Mouse (Mus musculus): ENCODE results near the gene Gm10778. TPM values are rescaled to one million over a fixed set of nuclear protein-coding genes. Genes with fewer than 3 reads are reported as not detected.
A peak's percentile ranks its signal among the peaks of the same experiment; 100 is the strongest.
"Not testable (repeated sequence)": the region's sequence is repeated elsewhere in the genome, so short reads cannot be mapped to it uniquely, and the experiment has no call there.

The Gm10778 gene
- total RNA-seq, 2 experiments from 2014 or later, result 1.8 TPM

GRCm38 (mm10) chr10:81638101-81638500, 10.8 kb upstream of the Gm10778 start:
- no peak for TF ChIP-seq CTCF (IDR thresholded peaks at IDR 0.05)

DNA sequence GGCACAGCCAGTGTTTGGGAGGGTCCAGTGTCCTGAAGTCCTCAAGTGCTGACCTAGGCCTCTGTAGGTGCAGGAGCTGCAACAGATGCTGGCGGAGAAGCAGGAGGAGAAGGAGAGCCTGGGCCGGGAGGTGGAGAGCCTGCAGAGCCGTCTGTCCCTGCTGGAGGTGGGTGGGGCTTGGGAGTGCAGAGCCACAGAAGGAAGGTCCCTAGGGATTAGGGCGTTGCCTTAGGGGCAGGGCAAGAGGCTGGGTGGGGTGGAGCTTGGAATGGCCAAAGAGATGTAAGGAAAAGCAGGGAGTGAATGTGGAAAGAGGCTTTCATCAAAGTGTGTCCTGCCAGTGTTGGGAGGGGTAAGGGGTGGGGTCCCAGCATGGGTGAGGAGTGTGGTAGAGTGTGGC, 8.0 kb upstream of the Gm10778 start:
- intact Hi-C loops (cut with DNase I), result loop anchor here (1.0 to 10.0 kb wide), 2 partner anchors 11 to 534 kb away; no protein-coding TSS in a partner anchor
- H3K4me3 ChIP-seq, DNase-seq, H3K27ac ChIP-seq: not testable (repeated sequence)

More at GRCm38 (mm10) chr10:81638101-81638500, 10.8 kb upstream of the Gm10778 start:
- H3K4me3 ChIP-seq, result no peak overlapping the region
- no peak overlapping the region for H3K27ac ChIP-seq
- intact Hi-C loops (cut with DNase I), result no loop called here
- no peak for DNase-seq

DNA sequence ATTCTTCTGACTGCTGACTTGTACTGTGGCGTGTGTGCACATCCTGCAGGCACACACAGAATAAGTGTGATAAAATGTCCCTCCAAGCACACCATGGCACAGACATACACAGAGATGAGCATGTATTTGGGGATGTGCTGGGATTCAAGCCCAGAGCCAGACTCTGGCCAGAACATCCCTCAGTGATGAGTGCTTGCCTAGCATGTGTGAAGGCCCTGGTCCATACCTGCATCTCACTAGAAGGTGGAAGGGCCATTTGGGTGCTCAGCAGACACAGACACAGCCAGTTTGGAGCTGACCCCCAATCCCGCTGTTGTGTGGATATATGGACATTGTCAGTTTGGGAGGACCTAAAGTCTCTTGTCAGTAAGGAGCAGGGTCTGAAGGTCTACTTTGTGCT, 7.3 kb upstream of the Gm10778 start:
- no peak for TF ChIP-seq CTCF (IDR thresholded peaks at IDR 0.05)
- no peak overlapping the region for H3K4me3 ChIP-seq
- intact Hi-C loops (cut with DNase I), result loop anchor here (10.0 kb wide), 1 partner anchor 533 kb away; no protein-coding TSS in a partner anchor
- no peak overlapping the region for H3K27ac ChIP-seq
- no peak for DNase-seq

DNA sequence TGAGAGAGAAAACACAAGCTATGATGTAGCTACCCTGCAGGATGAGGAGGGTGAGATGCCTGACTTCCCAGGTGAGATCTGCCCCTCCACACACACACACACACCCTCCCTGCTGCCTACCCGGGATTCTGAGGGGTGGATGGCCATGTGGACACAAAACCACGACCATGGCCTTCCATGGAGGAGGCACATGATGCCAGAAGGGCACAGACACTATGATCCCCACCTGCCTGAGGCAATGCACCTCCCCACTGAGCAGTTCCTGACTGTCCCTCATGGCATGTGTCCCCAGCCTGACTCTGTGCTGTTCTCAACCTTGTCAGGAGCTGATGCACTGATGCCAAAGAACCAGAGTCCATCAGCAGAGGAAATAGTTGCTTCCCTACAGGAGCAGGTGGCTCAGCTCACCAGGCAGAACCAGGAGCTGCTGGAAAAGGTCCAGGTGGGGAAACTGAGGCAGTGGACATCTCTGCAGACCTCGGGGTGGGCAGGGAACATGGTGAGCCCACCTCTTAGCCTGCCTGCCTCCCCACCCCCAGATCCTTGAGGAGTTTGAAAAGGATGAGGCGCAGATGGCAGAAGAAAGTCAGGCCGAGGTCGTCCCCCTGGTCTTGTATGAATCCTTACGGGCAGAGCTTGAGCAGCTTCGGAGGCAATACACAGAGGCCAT, 6.7 kb upstream of the Gm10778 start:
- TF ChIP-seq CTCF (IDR thresholded peaks at IDR 0.05), result no peak
- peak overlapping the region; percentile 97 for H3K4me3 ChIP-seq
- H3K27ac ChIP-seq, result peak overlapping the region; percentile 96
- no peak for DNase-seq
- intact Hi-C loops (cut with DNase I), result loop anchor here (10.0 kb wide), 1 partner anchor 533 kb away; no protein-coding TSS in a partner anchor

- intact Hi-C loops (cut with DNase I), result loop anchor here (10.0 kb wide), 1 partner anchor 532 kb away; no protein-coding TSS in a partner anchor
- no peak for TF ChIP-seq CTCF (IDR thresholded peaks at IDR 0.05)
- no peak for DNase-seq
- H3K4me3 ChIP-seq, result peak overlapping the region; percentile 97
- peak overlapping the region; percentile 96 for H3K27ac ChIP-seq
These were observed 6.0 kb upstream of the Gm10778 start for GRCm38 (mm10) chr10:81642648-81643448.

GRCm38 (mm10) chr10:81643449-81644055, 5.3 kb upstream of the Gm10778 start:
- peak; percentile 56 for TF ChIP-seq CTCF (IDR thresholded peaks at IDR 0.05)
- peak; percentile 99 for DNase-seq
- Histone ChIP-seq H3K27ac (peak overlapping the region; percentile 96), H3K4me3 (peak overlapping the region; percentile 97)
- intact Hi-C loops (cut with DNase I), result loop anchor here (10.0 kb wide), 1 partner anchor 531 kb away; no protein-coding TSS in a partner anchor

GRCm38 (mm10) chr10:81644162-81644561, 4.7 kb upstream of the Gm10778 start:
- TF ChIP-seq CTCF (IDR thresholded peaks at IDR 0.05), result no peak
- no peak for DNase-seq
- H3K4me3 ChIP-seq, result peak overlapping the region; percentile 97
- intact Hi-C loops (cut with DNase I), result loop anchor here (10.0 kb wide), 1 partner anchor 531 kb away; no protein-coding TSS in a partner anchor
- peak overlapping the region; percentile 96 for H3K27ac ChIP-seq

DNA sequence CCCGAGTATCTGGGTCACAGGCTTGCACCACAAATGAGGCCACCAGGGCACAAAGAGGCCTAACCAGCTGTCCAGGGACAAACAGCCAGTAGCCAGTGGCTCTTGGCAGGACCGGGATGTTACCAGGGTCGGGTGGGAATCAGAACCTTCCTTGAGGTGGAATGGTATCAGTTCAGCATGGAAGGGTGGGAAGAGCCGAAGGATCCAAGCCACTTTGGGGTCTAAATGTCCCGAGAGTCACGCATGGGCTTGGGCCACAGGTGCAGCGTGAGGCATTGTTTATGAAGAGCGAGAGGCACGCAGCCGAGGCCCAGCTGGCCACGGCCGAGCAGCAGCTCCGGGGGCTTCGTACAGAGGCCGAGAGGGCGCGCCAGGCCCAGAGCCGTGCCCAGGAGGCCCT, 4.1 kb upstream of the Gm10778 start:
- DNase-seq, result no peak
- no peak for TF ChIP-seq CTCF (IDR thresholded peaks at IDR 0.05)
- intact Hi-C loops (cut with DNase I), result loop anchor here (10.0 kb wide), 1 partner anchor 530 kb away; no protein-coding TSS in a partner anchor
- Histone ChIP-seq H3K27ac (no peak overlapping the region; the same call in 1 of the 2 replicates), H3K4me3 (no peak overlapping the region)

DNA sequence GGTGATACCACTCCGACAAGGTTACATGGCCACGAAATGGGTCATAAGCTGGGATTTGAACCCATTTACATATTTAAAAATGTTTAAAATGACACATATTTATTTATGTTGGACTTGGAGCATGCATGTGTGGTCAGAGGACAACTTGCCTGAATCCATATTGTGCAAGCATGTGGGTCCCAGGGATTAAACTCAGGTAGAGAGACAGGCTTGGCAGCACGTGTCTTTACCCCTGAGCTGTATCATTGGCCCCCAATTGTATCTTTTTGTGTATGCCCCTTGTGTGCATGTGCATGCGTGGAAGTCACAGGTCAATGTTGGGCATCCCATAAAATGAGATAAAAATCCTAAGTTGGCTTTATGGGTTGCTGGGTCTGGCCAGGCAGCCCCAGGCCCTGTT, 3.5 kb upstream of the Gm10778 start:
- DNase-seq, result no peak
- TF ChIP-seq CTCF (IDR thresholded peaks at IDR 0.05), result no peak
- Histone ChIP-seq H3K27ac (no peak overlapping the region), H3K4me3 (no peak overlapping the region)
- intact Hi-C loops (cut with DNase I), result loop anchor here (10.0 kb wide), 1 partner anchor 529 kb away; no protein-coding TSS in a partner anchor

DNA sequence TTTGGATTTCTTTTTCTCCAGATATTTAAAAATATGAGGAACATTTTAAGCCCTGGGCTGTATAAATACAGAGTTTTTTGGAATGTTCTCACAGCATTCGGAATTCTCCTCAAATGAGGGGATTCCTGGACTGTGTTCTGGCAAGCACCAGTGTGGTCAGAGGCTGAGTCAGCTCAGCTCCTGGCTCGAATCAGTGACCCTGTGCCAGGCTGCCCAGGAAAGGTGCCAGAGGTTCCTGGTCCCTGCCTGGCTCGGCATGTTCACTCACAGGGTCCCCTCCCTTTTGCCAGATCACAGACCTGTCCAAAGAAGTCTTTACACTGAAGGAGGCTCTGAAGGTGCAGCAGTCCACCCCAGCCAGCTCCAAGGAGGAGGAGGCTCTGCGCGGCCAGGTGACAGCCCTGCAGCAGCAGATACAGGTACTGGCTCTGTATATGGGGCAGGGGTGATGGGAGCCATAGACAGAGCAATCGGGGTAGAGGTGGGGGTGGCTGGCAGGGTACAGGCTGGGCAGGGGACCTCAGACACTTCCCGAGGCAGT, 2.8 kb upstream of the Gm10778 start:
- intact Hi-C loops (cut with DNase I), result loop anchor here (10.0 kb wide), 1 partner anchor 529 kb away; no protein-coding TSS in a partner anchor
- no peak for TF ChIP-seq CTCF (IDR thresholded peaks at IDR 0.05)
- H3K27ac ChIP-seq, result no peak overlapping the region
- no peak overlapping the region for H3K4me3 ChIP-seq
- DNase-seq, result no peak

- no peak for TF ChIP-seq CTCF (IDR thresholded peaks at IDR 0.05)
- DNase-seq, result no peak
- H3K27ac ChIP-seq, result no peak overlapping the region
- no peak overlapping the region for H3K4me3 ChIP-seq
- intact Hi-C loops (cut with DNase I), result no loop called here
These were observed 6.3 kb downstream of the Gm10778 start for GRCm38 (mm10) chr10:81655178-81655577.

- Histone ChIP-seq H3K27ac (no peak overlapping the region), H3K4me3 (no peak overlapping the region)
- DNase-seq, result no peak
- no peak for TF ChIP-seq CTCF (IDR thresholded peaks at IDR 0.05)
- intact Hi-C loops (cut with DNase I), result no loop called here
These were observed 7.3 kb downstream of the Gm10778 start for GRCm38 (mm10) chr10:81656174-81656573.

DNA sequence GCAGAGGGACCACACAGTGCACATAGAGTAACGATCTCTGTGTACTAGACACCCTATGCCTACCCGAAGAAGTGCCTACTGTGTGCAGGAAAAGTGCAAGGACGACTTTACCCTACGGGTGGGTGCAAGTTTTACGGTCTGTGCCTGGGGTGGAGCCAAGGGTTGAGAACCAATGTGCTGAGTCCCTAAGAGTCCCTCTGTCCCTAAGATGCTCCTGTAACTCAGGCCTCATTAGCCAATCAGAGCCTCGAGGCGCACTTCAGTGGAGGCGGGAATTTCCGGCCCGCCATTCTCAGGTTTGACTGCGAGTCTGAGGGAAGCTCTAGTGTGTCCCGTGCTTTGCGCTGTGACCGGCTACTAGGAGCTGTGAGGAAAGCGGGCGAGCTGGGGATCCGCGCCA, 38.3 kb downstream of the Gm10778 start:
- H3K4me3 ChIP-seq; intact Hi-C loops (cut with DNase I); DNase-seq; H3K27ac ChIP-seq: not testable (repeated sequence)

DNA sequence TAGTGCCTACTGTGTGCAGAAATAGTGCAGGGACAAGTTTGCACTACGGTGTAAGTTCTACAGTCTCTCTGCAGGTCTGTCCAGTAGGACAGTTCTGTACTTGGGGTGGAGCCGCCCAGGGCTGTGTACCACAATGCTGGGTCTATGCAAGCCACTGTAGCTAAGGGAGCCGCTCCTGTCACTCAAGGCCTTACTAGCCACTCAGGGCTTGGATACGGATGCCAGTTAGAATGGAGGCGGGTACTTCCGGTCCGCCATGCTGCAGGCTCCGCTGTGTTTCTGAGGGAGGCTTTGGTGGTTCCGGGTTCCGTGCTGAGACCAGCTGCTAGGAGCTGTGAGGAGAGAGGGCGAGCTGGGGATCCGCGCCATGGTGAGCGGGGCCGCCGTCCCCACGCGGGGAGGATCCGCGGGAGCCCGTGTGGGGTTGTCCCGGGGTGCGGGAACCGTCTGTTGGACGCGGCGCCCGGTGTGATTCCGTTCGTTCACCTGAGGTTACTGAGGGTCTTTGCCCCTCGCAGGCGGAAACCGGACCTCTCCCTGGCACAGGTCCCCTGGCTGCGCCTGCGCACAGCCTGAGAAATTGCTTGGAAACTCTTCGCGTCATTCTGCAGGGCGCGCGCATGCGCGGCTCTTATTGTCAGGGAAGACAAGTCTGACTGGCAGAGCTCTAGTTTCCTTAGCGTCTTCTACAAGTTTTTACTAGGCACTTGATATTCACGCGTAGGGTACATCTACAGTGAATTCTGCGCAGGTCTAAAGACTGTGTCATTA, 55.9 kb downstream of the Gm10778 start, which contains the start of gene Zfp433:
Gene Zfp433, plus strand, starts transcription at position 295 of the 771 bp plus-strand sequence.
- H3K4me3 ChIP-seq; intact Hi-C loops (cut with DNase I); DNase-seq; H3K27ac ChIP-seq: not testable (repeated sequence)

Measured in gastrocnemius, adult 2 months (tissue).